Mouse (Mus musculus) thymus, adult 2 months (tissue): ENCODE measurements around the gene Ccr7.

Experiments
- CTCF ChIP-seq: fragments of 200-500 bp; IDR thresholded peaks from 2 replicates; pipeline ENCODE4 v1.5.1; 2012; ENCODE audit warnings: mild to moderate bottlenecking, control low read depth, low read length, moderate library complexity, borderline replicate concordance; ENCODE audit not compliant: control insufficient read depth, poor library complexity, insufficient read depth; ENCODE audit errors: extremely low read depth
- POLR2A ChIP-seq: fragments of 200-500 bp; IDR thresholded peaks from 2 replicates; pipeline ENCODE4 v1.6.1; 2012; ENCODE audit warnings: mild to moderate bottlenecking, low read length, control low read depth, moderate library complexity; ENCODE audit not compliant: control insufficient read depth, poor library complexity, insufficient read depth; ENCODE audit errors: extremely low read depth

DNA sequence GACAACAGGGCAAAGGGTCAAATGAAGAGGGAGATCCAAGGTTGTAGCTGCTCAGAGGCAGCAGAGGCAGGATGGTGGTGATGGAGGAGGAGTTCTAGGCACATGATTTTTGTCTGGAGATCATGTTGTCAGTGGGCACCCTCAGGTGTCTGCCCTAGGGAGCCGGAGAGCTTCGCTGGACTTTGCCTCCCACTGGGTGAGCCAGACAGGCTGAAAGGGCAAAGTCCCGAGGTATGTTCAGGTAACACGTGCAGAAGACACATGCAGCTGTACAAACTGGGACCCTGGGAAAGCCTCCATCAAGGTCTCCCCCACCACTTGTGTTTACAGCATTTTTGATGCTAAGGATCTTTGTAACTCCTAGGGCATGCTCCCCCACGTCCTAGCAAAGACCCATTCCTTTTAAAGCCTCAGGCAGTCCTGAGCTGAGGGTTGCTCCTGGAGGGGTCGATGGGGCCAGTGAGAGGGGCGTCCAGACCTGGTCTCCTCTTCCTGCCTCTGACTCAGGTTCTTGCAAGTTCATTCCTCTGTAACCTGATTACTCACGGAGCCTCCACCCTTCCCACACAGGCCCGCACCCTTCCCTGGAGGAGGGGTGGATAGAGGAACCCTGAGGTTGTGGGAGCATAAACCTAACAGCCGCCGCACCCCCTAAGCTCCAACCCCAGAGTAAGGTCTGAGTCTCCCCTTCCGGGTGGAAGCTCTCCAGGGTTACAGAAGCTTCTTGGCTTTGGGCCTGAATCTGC lies 48.7 kb downstream of the Ccr7 start:
- TF ChIP-seq CTCF: no peak
- no peak for TF ChIP-seq POLR2A
